Mouse (Mus musculus): Measurements from ENCODE around the gene Gng7. TPM values are rescaled to one million over a fixed set of nuclear protein-coding genes. Genes with fewer than 3 reads are reported as not detected.
A peak's percentile ranks its signal among the peaks of the same experiment; 100 is the strongest.

Gene Gng7
- polyA plus RNA-seq, 1 experiment: 4.1 TPM

DNA sequence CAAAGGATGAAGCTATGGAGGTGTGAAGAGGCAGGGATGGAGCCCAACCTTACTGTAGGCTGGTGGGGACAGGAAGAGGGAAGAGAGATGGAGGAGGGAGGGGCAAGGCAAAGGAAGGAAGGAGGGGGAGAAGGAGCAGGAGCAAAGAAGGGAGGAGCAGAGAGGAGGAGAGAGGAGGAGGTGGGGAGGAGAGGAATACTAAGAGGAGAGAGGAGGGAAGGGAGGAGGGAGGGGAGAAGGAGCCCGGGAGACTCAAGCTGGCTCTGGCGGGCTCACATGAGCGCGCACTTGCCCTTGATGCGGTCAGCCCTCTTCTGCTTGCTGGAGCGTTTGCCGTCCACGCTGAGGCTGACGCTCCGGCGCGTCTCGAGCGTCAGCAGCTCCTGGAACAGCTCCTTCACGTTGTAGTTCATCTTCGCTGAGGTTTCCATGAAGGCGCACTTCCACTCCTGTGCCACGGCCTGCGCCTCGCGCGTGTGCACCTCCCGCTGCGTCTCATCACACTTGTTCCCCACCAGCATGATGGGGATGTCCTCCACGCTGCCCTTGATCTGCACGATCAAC, 6.9 kb upstream of the Gng7 start:
- Histone ChIP-seq H3K9ac (ENCODE audit: low read depth, poor library complexity, severe bottlenecking) (no peak overlapping the region), H3K27me3 (ENCODE audit: control insufficient read depth, insufficient read depth, low read length, poor library complexity, severe bottlenecking) (no peaks in the 10 kb centered on the region), H3K9me3 (replicated peaks; ENCODE audit: control insufficient read depth, insufficient read depth, low read length, poor library complexity, severe bottlenecking) (no peaks in the 10 kb centered on the region), H3K36me3 (ENCODE audit: control insufficient read depth, insufficient read depth, low read length, poor library complexity, severe bottlenecking) (no peaks in the 10 kb centered on the region), H3K27ac (ENCODE audit: insufficient read depth, low read length) (no peak overlapping the region), H3K4me1 (ENCODE audit: control insufficient read depth, insufficient read depth, low read length) (peaks cover 3% of the 10 kb centered on the region), H3K4me3 (ENCODE audit: low read depth, low read length) (peak overlapping the region; percentile 23)
- no peak for TF ChIP-seq POLR2A (IDR thresholded peaks at IDR 0.05; ENCODE audit: insufficient read depth, low read length)
- no peak for TF ChIP-seq EP300 (IDR thresholded peaks at IDR 0.05; ENCODE audit: insufficient read depth, low read depth, low read length)
- no peak for TF ChIP-seq CTCF (IDR thresholded peaks at IDR 0.05; ENCODE audit: low read depth, low read length)

DNA sequence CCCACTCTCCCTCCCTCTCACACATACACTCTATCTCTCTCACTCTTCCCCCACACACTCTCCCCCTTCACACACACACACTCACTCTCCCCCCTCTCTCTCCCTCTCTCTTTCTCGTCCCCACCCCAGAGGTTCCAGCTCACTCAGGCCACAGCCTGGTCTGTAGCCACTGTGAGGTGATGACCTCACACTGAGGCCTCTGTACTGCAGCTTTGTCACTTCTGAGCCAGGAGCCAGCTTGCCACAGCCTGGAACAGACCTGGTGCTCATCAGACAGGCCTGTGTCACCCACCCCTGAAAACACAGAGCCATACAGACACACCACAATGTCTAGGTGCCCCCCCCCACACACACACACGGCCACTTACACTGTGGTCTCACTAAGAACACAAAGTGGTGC, 5.5 kb upstream of the Gng7 start:
- H3K36me3 ChIP-seq (ENCODE audit: control insufficient read depth, insufficient read depth, low read length, poor library complexity, severe bottlenecking): no peaks in the 10 kb centered on the region
- no peaks in the 10 kb centered on the region for H3K9me3 ChIP-seq (replicated peaks; ENCODE audit: control insufficient read depth, insufficient read depth, low read length, poor library complexity, severe bottlenecking)
- no peak for TF ChIP-seq POLR2A (IDR thresholded peaks at IDR 0.05; ENCODE audit: insufficient read depth, low read length)
- no peak for TF ChIP-seq CTCF (IDR thresholded peaks at IDR 0.05; ENCODE audit: low read depth, low read length)
- no peak for TF ChIP-seq EP300 (IDR thresholded peaks at IDR 0.05; ENCODE audit: insufficient read depth, low read depth, low read length)
- H3K9ac ChIP-seq (ENCODE audit: low read depth, poor library complexity, severe bottlenecking): no peak overlapping the region
- no peaks in the 10 kb centered on the region for H3K27me3 ChIP-seq (ENCODE audit: control insufficient read depth, insufficient read depth, low read length, poor library complexity, severe bottlenecking)
- H3K4me3 ChIP-seq (ENCODE audit: low read depth, low read length): no peak overlapping the region
- H3K4me1 ChIP-seq (ENCODE audit: control insufficient read depth, insufficient read depth, low read length): peaks cover 2% of the 10 kb centered on the region
- no peak overlapping the region for H3K27ac ChIP-seq (ENCODE audit: insufficient read depth, low read length)

DNA sequence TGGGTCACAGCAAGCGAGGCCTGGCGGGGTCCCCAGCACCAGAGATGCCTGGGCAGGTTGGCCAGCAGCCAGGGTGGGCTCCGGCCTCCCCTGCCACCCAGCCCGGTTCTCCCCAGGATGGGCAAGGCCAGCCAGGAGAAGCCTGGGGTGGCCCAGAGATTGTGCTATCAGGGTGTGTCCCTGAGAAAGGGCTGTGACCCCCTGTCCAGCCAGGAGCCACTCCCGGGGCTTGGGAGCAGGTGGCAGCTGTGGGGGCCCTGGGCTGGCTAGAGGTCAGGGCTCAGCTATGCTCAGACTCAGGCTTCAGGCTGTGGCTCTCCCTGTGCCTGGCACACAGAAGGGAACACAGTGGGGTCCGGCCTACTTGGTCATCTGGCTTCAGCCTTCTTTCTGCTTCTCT, 4.9 kb upstream of the Gng7 start:
- Histone ChIP-seq H3K27me3 (ENCODE audit: control insufficient read depth, insufficient read depth, low read length, poor library complexity, severe bottlenecking) (no peaks in the 10 kb centered on the region), H3K36me3 (ENCODE audit: control insufficient read depth, insufficient read depth, low read length, poor library complexity, severe bottlenecking) (no peaks in the 10 kb centered on the region), H3K4me3 (ENCODE audit: low read depth, low read length) (no peak overlapping the region), H3K9me3 (replicated peaks; ENCODE audit: control insufficient read depth, insufficient read depth, low read length, poor library complexity, severe bottlenecking) (no peaks in the 10 kb centered on the region), H3K4me1 (ENCODE audit: control insufficient read depth, insufficient read depth, low read length) (peaks cover 2% of the 10 kb centered on the region), H3K27ac (ENCODE audit: insufficient read depth, low read length) (no peak overlapping the region), H3K9ac (ENCODE audit: low read depth, poor library complexity, severe bottlenecking) (peak overlapping the region; percentile 20)
- no peak for TF ChIP-seq CTCF (IDR thresholded peaks at IDR 0.05; ENCODE audit: low read depth, low read length)
- TF ChIP-seq EP300 (IDR thresholded peaks at IDR 0.05; ENCODE audit: insufficient read depth, low read depth, low read length): no peak
- no peak for TF ChIP-seq POLR2A (IDR thresholded peaks at IDR 0.05; ENCODE audit: insufficient read depth, low read length)

DNA sequence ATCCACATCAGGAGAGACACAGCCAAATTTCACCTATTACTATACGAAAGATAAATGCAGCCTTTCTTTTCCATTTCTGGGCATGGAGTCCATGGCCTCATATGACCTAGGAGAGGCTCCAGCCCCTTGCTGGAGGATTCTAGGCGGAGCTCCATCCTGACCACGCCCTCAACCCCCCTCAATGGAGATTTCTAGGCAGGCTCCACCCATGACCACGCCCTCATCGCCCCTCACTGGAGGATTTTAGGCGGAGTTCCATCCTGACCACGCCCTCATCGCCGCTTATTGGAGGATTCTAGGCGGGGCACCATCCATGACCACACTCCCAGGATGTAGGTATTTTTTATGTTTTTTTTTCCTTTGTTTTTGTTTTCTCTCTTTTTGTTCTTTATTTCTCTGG, 3.6 kb upstream of the Gng7 start:
- H3K27ac ChIP-seq (ENCODE audit: insufficient read depth, low read length): no peak overlapping the region
- peak; percentile 28 for TF ChIP-seq POLR2A (IDR thresholded peaks at IDR 0.05; ENCODE audit: insufficient read depth, low read length)
- TF ChIP-seq EP300 (IDR thresholded peaks at IDR 0.05; ENCODE audit: insufficient read depth, low read depth, low read length): no peak
- H3K4me3 ChIP-seq (ENCODE audit: low read depth, low read length): peak overlapping the region; percentile 58
- H3K27me3 ChIP-seq (ENCODE audit: control insufficient read depth, insufficient read depth, low read length, poor library complexity, severe bottlenecking): no peaks in the 10 kb centered on the region
- H3K36me3 ChIP-seq (ENCODE audit: control insufficient read depth, insufficient read depth, low read length, poor library complexity, severe bottlenecking): no peaks in the 10 kb centered on the region
- H3K9me3 ChIP-seq (replicated peaks; ENCODE audit: control insufficient read depth, insufficient read depth, low read length, poor library complexity, severe bottlenecking): no peaks in the 10 kb centered on the region
- H3K9ac ChIP-seq (ENCODE audit: low read depth, poor library complexity, severe bottlenecking): no peak overlapping the region
- peaks cover 2% of the 10 kb centered on the region for H3K4me1 ChIP-seq (ENCODE audit: control insufficient read depth, insufficient read depth, low read length)

DNA sequence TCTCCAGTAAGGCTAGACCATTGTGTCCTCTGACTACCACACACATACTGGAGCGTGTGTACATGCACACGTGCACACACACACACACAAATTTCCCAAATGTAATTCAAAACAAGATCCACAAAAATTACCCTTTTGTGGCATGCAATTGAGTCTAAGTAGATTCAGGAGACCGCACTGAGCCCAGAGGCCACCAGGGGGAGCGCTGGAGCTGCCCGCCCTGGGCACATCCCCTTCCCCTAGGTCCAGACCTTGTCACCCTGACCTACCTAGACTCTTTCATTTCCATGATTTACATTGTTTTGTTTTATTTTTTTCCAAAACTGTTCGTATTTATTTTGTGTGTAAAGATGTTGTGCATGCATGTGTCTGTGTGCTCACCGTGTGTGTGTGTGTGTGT, 1.9 kb upstream of the Gng7 start:
- Histone ChIP-seq H3K4me1 (ENCODE audit: control insufficient read depth, insufficient read depth, low read length) (peaks cover 2% of the 10 kb centered on the region), H3K9ac (ENCODE audit: low read depth, poor library complexity, severe bottlenecking) (no peak overlapping the region), H3K36me3 (ENCODE audit: control insufficient read depth, insufficient read depth, low read length, poor library complexity, severe bottlenecking) (no peaks in the 10 kb centered on the region), H3K4me3 (ENCODE audit: low read depth, low read length) (no peak overlapping the region), H3K27me3 (ENCODE audit: control insufficient read depth, insufficient read depth, low read length, poor library complexity, severe bottlenecking) (no peaks in the 10 kb centered on the region), H3K27ac (ENCODE audit: insufficient read depth, low read length) (no peak overlapping the region), H3K9me3 (replicated peaks; ENCODE audit: control insufficient read depth, insufficient read depth, low read length, poor library complexity, severe bottlenecking) (no peaks in the 10 kb centered on the region)
- peak; percentile 90 for TF ChIP-seq CTCF (IDR thresholded peaks at IDR 0.05; ENCODE audit: low read depth, low read length)
- no peak for TF ChIP-seq EP300 (IDR thresholded peaks at IDR 0.05; ENCODE audit: insufficient read depth, low read depth, low read length)
- no peak for TF ChIP-seq POLR2A (IDR thresholded peaks at IDR 0.05; ENCODE audit: insufficient read depth, low read length)

DNA sequence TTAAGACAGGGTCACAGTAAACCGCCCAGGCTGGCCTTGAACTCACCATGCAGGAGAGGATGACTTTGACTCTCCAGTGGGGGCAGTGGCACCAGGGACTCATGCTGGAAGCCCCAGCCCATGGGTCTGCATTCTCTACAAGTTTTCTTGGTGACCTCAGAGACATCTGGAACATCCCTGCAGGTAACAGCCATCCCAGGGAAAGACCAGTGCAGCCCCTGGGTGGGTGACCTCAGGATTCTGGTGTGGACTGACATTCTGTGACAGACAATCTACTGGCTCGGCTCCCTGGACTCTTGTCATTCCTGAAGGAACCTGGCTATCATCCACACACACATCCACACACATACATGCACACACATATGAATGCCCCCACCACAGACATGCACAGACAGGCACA, 921 bp upstream of the Gng7 start:
- Histone ChIP-seq H3K36me3 (ENCODE audit: control insufficient read depth, insufficient read depth, low read length, poor library complexity, severe bottlenecking) (no peaks in the 10 kb centered on the region), H3K27ac (ENCODE audit: insufficient read depth, low read length) (no peak overlapping the region), H3K27me3 (ENCODE audit: control insufficient read depth, insufficient read depth, low read length, poor library complexity, severe bottlenecking) (no peaks in the 10 kb centered on the region), H3K4me3 (ENCODE audit: low read depth, low read length) (no peak overlapping the region), H3K9ac (ENCODE audit: low read depth, poor library complexity, severe bottlenecking) (no peak overlapping the region), H3K9me3 (replicated peaks; ENCODE audit: control insufficient read depth, insufficient read depth, low read length, poor library complexity, severe bottlenecking) (no peaks in the 10 kb centered on the region), H3K4me1 (ENCODE audit: control insufficient read depth, insufficient read depth, low read length) (peaks cover 2% of the 10 kb centered on the region)
- TF ChIP-seq POLR2A (IDR thresholded peaks at IDR 0.05; ENCODE audit: insufficient read depth, low read length) (no peak), EP300 (IDR thresholded peaks at IDR 0.05; ENCODE audit: insufficient read depth, low read depth, low read length) (no peak), CTCF (IDR thresholded peaks at IDR 0.05; ENCODE audit: low read depth, low read length) (no peak)
